Mouse (Mus musculus): ENCODE results near the gene Gm10837. TPM values are rescaled to one million over a fixed set of nuclear protein-coding genes. Genes with fewer than 3 reads are reported as not detected.

Gene Gm10837
- polyA plus RNA-seq, 1 experiment: not detected

DNA sequence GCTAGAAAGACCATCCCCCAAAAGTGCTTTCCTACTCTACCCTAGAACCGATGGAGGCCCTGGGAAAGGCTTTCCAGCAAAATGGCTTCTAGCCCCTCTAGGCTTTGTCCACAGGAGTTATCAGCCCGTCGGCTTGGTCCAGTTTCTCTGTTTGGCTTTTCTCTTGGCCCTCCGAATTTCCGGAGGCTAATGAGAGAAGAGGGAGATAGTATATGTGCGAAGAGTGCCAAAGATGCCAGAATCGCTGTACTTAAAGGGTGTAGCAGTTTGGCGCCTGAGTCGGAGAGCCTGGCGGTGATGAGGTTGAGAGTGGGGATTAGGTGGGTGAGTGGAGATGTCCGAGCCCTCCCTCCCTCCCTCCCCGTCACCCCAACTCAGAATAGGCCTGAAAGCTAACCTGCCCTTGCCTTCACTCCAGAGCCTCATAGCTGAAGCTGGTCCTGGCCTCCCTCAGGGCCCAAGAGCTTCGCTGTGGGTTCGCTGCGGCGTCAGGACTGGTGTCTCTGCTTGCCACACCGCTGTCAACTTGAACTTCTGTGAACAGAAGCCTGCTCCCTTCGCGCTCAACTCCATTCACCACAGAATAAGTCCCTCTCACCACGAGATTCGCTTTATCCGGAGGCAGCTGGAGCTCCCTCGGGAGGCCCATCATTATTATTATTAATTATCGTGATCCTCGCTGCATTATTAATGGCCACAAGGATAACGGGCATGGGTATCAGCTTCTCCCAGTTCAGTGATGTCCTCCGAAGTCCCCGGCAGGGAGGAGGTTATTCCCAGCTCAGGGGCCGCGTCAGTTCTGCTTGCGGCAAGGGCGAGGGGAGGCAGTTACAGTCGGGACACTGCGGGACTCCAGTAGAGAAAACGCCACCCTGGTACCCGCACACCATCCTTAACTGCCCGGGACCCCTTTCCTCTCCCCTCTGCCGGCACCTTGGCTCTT lies 8.0 kb upstream of the Gm10837 start:
- Histone ChIP-seq H3K4me1 (ENCODE audit: control insufficient read depth, insufficient read depth, insufficient read length, low read length) (no peaks in the 10 kb centered on the region; the same call in 1 of the 2 replicates), H3K4me3 (ENCODE audit: insufficient read depth, low read depth, low read length) (no peak overlapping the region), H3K27ac (replicated peaks; ENCODE audit: low read depth, low read length) (no peak overlapping the region)

DNA sequence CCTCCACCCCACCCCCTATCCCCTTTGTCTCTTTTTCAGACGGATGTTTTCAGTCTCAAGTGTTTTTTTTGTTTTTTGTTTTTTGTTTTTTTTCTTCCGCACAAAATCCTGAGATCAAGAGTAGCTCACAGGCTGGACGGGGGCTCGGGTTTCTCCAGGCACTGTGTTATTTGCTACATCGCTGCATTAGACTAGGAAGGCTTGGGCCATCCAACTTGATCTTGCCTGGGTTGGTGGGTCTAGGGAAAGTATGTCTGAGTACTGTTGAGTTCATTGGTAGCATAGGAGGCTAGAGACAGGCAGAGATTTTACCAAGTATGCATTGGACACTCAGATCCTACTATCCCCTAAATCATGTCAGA lies 7.4 kb upstream of the Gm10837 start:
- no peaks in the 10 kb centered on the region; the same call in 1 of the 2 replicates for H3K4me1 ChIP-seq (ENCODE audit: control insufficient read depth, insufficient read depth, insufficient read length, low read length)
- no peak overlapping the region for H3K27ac ChIP-seq (replicated peaks; ENCODE audit: low read depth, low read length)
- no peak overlapping the region for H3K4me3 ChIP-seq (ENCODE audit: insufficient read depth, low read depth, low read length)

DNA sequence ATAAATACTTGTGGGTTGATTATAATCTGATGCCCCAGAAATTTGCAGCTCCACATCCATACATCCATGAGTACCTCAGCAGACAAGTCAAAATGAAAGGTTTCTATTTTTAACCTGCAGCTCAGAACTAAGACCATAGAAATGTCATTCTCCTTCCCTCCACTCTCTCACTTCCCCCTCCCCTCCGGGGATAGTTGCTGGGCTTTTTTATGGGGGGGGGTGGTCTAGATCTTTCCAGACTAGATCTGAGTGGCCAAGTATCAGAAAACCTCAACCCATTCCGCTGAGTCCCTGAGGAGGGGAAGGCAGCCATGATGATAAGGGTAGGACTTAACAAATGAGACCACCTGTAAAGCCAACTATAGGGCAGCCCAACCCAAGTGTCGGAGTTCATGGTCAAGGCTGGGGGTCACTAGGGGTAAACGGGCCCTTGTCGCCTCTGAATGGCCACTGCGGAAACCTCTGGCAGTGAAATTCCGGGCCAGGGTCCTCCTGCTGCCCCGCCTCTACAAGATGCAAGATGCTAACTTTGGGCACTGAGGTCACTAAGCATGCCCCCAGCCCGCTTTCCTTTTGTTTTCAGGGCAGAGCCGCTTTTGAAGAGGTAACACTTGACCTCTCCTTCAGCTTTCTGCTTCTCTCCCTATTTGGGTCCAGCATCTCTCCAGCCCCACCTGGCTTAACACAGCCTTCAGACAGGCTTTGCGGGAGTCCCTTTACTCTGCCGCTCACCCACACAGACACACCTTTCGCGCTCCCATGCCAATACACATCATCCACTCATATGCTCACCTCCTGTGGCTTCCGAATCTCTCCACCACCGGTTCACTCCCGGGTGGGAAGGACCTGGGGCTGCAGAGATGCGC lies 6.6 kb upstream of the Gm10837 start:
- Histone ChIP-seq H3K4me3 (ENCODE audit: insufficient read depth, low read depth, low read length) (no peak overlapping the region), H3K4me1 (ENCODE audit: control insufficient read depth, insufficient read depth, insufficient read length, low read length) (no peaks in the 10 kb centered on the region), H3K27ac (replicated peaks; ENCODE audit: low read depth, low read length) (no peak overlapping the region)

DNA sequence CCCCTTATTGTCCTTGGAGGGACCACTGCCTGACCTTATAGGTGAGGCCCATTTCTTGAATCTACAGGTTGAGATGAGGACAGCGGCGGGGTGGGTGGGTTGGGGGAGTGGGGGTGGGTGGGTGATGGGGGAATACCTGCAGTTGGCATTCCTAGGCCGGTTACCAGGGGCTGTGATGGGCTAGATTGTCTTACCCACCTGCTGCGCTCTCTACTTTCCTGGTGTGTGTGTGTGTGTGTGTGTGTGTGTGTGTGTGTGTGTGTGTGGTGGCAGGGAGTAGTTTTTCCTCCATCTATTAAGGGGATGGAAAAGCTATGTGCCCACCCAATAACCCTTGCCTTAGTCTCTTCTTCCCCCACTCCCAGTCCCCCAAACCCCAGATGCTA lies 5.9 kb upstream of the Gm10837 start:
- Histone ChIP-seq H3K4me1 (ENCODE audit: control insufficient read depth, insufficient read depth, insufficient read length, low read length) (no peaks in the 10 kb centered on the region), H3K4me3 (ENCODE audit: insufficient read depth, low read depth, low read length) (no peak overlapping the region), H3K27ac (replicated peaks; ENCODE audit: low read depth, low read length) (no peak overlapping the region)

DNA sequence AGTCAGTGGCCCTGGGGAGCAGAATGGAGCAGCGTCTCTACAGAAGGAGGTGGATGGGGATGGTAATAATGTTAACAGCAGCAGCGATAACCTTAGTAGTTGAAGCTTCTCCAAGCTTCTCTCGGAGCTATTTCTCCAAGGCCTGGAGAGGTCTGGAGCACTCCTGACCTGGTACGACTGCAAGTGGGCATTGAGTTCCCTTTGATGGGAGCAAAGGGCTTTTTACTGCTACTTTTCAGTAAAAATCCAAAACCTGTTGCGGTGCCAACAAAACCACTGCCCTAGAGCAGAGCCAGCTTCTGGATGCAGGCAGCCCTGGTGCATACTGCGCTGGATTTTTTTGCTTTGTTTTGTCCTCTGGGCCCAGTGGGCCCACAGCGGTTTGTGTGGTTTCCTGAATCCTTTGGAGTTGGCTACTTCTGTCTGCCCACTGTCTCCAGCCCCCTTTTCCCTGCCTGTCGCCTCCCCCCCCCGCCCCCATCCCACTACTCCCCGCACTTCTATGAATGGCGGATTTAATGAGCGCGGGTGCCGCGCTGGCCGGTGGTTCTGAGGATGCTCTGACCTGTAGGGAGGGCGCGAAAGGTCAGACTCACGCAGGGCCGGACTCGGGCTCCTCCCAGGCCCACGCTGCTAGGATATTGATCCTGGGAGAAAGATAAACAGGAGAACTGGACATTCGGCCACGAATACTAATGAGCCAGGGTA lies 5.4 kb upstream of the Gm10837 start:
- Histone ChIP-seq H3K27ac (replicated peaks; ENCODE audit: low read depth, low read length) (no peak overlapping the region), H3K4me1 (ENCODE audit: control insufficient read depth, insufficient read depth, insufficient read length, low read length) (no peaks in the 10 kb centered on the region), H3K4me3 (ENCODE audit: insufficient read depth, low read depth, low read length) (no peak overlapping the region)

DNA sequence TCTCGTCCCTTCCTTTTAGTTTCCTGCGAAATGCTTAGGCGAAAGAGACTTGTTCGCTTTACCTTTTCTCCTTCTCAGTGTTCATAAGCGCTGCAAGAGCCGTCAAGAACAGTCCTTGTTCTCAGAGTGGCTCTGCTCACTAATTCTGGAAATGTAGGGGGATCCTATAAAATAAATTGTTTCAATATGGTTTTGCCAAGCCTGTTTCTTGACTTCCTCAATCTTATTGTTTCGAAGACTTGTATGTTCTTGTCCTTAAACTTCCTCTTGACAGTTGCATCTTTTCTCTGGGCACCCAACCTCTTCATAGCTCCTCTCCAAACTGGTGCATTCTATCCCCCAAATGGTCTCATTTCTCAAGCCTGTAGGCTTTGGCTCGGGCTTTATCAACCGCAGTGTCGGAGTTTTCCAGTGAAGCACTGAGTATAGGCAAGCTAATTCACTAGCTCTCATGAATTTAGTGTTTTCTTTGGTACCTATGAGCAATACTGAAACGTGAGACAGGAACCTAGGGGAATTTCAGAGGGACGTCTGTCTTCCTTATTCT lies 4.7 kb upstream of the Gm10837 start:
- no peak overlapping the region for H3K27ac ChIP-seq (replicated peaks; ENCODE audit: low read depth, low read length)
- no peaks in the 10 kb centered on the region for H3K4me1 ChIP-seq (ENCODE audit: control insufficient read depth, insufficient read depth, insufficient read length, low read length)

DNA sequence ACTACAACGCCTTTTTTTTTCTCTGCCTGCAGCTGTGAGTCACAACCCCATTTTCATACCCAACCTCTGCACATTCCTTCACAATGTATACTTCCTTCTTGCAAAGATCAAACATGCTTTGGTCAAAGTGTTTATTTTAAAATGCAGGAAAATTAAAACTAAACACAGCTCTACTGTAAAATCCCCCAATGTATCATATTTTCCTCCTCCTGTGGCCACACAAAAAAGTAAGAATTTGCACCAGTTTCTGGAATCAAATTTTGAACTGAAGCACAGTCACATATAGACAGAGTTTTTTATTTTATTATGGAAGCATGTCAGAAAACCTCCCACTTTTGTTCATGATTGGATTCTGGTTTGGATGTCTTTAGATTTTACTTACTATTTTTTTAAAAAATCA lies 3.8 kb upstream of the Gm10837 start:
- Histone ChIP-seq H3K27ac (replicated peaks; ENCODE audit: low read depth, low read length) (no peak overlapping the region), H3K4me3 (ENCODE audit: insufficient read depth, low read depth, low read length) (no peak overlapping the region), H3K4me1 (ENCODE audit: control insufficient read depth, insufficient read depth, insufficient read length, low read length) (no peaks in the 10 kb centered on the region)

More for the DNA sequence above, 4.7 kb upstream of the Gm10837 start:
- H3K4me3 ChIP-seq (ENCODE audit: insufficient read depth, low read depth, low read length): no peak overlapping the region

DNA sequence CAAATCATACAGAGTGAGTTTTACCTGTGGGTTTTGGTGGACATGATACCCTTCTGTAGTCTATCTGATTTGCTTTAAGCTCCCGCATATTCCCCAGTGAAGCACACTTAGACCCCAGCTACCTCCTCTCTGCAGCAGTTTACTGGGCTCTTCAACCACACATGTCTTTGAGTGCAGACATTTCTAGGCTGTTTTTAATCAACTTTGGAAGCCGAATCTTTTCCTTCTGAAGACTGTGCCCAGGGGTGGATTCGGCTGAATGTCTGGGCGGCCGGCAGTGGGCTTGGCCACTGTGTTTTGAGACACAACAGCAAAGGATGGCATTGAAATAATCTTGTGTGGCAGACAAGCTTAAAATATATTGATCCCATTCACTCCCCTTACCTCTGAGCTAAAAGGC lies 3.0 kb upstream of the Gm10837 start:
- H3K27ac ChIP-seq (replicated peaks; ENCODE audit: low read depth, low read length): no peak overlapping the region
- no peak overlapping the region for H3K4me3 ChIP-seq (ENCODE audit: insufficient read depth, low read depth, low read length)
- H3K4me1 ChIP-seq (ENCODE audit: control insufficient read depth, insufficient read depth, insufficient read length, low read length): no peaks in the 10 kb centered on the region

DNA sequence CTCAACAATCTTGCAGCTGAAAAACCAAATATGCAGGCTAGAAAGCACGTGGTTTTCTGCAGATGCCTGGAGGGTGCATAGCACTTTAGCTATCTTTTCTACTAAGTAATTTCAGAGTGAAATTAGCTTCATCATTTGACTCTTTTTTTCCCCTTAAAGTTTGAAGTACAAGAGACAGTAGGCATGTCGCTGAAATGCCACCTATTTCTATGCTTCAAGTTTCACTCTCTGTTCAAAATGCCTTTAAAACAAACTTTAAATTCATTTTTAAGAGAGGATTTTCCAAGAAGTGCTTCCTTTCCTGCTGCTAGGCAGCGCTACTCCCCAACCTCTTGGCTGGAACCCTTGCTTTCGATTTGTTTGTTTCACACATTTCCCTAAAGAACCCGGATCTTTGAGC lies 1.3 kb upstream of the Gm10837 start:
- Histone ChIP-seq H3K4me1 (ENCODE audit: control insufficient read depth, insufficient read depth, insufficient read length, low read length) (no peaks in the 10 kb centered on the region), H3K4me3 (ENCODE audit: insufficient read depth, low read depth, low read length) (no peak overlapping the region), H3K27ac (replicated peaks; ENCODE audit: low read depth, low read length) (no peak overlapping the region)

DNA sequence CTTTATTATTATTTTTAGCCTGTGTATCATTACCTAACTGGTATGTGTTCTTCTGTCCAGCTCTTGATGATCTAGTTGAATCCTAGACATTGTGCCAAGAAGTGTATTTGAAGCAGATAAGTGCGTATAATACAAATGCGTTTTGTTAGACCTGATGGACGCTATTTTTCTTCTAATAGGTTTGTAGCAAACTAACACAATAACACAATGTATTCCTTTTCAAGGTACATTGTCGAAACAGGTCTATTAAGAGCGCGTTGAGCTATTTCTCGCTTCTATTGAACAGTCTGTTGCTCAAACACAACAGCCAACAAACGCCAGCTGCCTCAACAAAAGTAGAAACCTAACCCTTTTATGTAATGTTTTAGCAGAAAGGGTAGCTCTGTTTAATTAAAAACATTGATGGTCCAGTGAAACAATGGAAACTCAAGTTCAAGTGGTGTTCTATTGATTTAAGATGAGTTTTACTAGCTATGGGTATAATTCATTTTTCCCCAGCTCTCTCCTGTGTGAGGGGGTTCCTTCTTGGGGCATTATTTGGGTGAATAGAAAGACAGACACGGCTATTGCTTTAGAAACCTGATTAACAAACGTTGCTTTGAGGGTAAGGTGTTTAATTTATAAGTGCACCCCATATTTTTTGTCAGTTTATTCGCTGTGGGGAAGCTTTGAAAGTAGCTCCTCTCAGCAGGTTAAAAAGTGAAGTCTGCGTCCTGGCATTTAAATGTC lies 536 bp upstream of the Gm10837 start:
- Histone ChIP-seq H3K4me1 (ENCODE audit: control insufficient read depth, insufficient read depth, insufficient read length, low read length) (no peaks in the 10 kb centered on the region), H3K4me3 (ENCODE audit: insufficient read depth, low read depth, low read length) (no peak overlapping the region), H3K27ac (replicated peaks; ENCODE audit: low read depth, low read length) (no peak overlapping the region)

DNA sequence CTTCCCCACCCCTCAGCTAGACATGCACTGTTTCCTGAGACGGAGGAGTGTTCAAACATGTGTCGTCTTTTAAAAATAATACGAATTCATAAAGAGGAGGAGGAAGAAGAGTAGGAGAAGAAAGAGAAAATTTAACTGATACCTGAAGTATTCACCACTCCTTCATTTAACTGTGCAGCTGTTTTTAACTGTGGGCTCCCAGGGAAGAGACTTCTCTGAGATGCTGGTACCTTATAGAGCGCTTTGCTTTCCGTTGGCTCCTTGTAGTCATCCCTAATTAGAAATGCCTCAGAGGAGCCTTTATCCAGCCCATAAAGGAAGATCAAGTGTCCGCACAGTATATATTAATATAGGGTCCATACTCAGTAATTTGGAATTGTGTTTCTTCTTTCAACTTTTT lies 1.1 kb downstream of the Gm10837 start:
- Histone ChIP-seq H3K4me3 (ENCODE audit: insufficient read depth, low read depth, low read length) (no peak overlapping the region), H3K4me1 (ENCODE audit: control insufficient read depth, insufficient read depth, insufficient read length, low read length) (no peaks in the 10 kb centered on the region)

DNA sequence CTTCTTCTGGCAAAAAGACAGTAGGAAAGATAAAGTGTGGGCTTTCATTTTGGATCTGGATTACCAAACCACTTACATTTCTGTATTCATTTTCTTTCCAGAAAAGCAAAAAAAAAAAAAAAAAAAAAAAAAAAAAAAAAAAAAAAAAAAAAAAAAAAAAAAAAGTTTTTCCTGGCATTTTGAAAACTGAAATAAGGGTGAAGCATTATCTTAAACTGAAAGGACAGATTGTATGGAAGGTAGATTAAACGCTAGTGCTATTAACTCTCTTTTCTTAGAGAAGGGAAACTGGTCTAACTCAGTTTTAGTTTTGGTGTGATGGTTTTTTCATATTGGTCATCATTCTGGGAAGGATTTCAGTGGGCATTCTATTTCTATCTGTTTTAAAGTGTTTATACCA lies 1.6 kb downstream of the Gm10837 start:
- Histone ChIP-seq H3K27ac (replicated peaks; ENCODE audit: low read depth, low read length) (no peak overlapping the region), H3K4me3 (ENCODE audit: insufficient read depth, low read depth, low read length) (no peak overlapping the region), H3K4me1 (ENCODE audit: control insufficient read depth, insufficient read depth, insufficient read length, low read length) (no peaks in the 10 kb centered on the region)

More for the DNA sequence above, 1.1 kb downstream of the Gm10837 start:
- no peak overlapping the region for H3K27ac ChIP-seq (replicated peaks; ENCODE audit: low read depth, low read length)

DNA sequence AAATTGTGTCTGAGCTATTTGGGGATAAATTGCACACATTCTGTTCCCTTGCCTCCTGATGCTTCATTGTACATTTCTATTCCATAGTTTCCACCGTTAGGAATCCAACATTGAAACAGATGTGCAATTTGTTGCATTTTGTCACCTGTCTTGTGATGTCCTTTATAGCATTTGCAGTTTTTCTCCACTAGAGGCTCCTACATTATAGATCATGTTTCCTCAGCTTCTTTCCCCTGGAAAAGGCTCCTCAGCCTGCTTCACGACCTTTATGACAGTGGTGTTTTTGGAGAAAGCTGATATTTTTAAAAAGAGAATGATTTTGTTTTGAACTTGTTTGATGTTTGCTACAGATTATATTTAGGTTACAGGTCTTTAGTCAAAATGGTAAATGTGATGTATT lies 18.7 kb downstream of the Gm10837 start:
- no peaks in the 10 kb centered on the region for H3K4me1 ChIP-seq (ENCODE audit: control insufficient read depth, insufficient read depth, insufficient read length, low read length)
- no peak overlapping the region for H3K4me3 ChIP-seq (ENCODE audit: insufficient read depth, low read depth, low read length)
- no peak overlapping the region for H3K27ac ChIP-seq (replicated peaks; ENCODE audit: low read depth, low read length)

DNA sequence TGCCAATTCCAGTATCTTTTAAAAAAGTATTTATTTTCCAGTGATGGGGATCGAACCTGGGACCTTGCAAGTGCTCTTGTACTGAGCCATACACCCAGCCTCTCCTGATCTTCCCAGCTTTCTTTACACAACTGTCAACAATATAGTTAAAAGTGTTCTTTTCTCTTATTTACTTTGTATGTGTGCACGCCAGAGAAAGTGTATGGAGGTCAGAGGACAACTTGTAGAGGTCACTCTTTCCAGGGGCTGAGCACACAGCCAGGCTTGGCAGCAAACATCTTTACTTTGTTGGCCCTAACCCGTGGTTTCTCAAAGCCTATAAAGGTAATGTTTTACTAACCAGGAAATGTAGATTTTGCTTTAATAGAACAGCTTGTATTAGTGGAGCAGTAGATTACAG lies 21.1 kb downstream of the Gm10837 start:
- H3K4me3 ChIP-seq (ENCODE audit: insufficient read depth, low read depth, low read length): no peak overlapping the region
- no peak overlapping the region for H3K27ac ChIP-seq (replicated peaks; ENCODE audit: low read depth, low read length)
- H3K4me1 ChIP-seq (ENCODE audit: control insufficient read depth, insufficient read depth, insufficient read length, low read length): no peaks in the 10 kb centered on the region

All from brown adipose tissue, adult 24 weeks (tissue).